Mouse (Mus musculus): ENCODE measurements around the gene Krt16. TPM values are rescaled to one million over a fixed set of nuclear protein-coding genes. Genes with fewer than 3 reads are reported as not detected.
A peak's percentile ranks its signal among the peaks of the same experiment; 100 is the strongest.

Krt16 gene
- total RNA-seq, 2 experiments from 2014 or later = not detected

GRCm38 (mm10) chr11:100277726-100278480 lies 29.2 kb upstream of the Krt16 start:
- Histone ChIP-seq H3K27ac (no peak overlapping the region), H3K4me3 (no peak overlapping the region)
- no peak for DNase-seq (ENCODE audit: extremely low spot score in 1 of 2, low spot score in 2 of 2)
- no peak for TF ChIP-seq CTCF (IDR thresholded peaks at IDR 0.05)
- intact Hi-C loops (cut with DNase I) = no loop called here

- intact Hi-C loops (cut with DNase I) = no loop called here
- no peak for TF ChIP-seq CTCF (IDR thresholded peaks at IDR 0.05)
- Histone ChIP-seq H3K27ac (no peak overlapping the region), H3K4me3 (no peak overlapping the region)
- no peak for DNase-seq (ENCODE audit: extremely low spot score in 1 of 2, low spot score in 2 of 2)
Observed at GRCm38 (mm10) chr11:100275466-100275865, 26.8 kb upstream of the Krt16 start.

GRCm38 (mm10) chr11:100274719-100275118 lies 26.0 kb upstream of the Krt16 start:
- H3K27ac ChIP-seq = no peak overlapping the region
- TF ChIP-seq CTCF (IDR thresholded peaks at IDR 0.05) = no peak
- intact Hi-C loops (cut with DNase I) = no loop called here
- no peak overlapping the region for H3K4me3 ChIP-seq
- no peak for DNase-seq (ENCODE audit: extremely low spot score in 1 of 2, low spot score in 2 of 2)

- no peak overlapping the region for H3K27ac ChIP-seq
- DNase-seq (ENCODE audit: extremely low spot score in 1 of 2, low spot score in 2 of 2) = no peak
- TF ChIP-seq CTCF (IDR thresholded peaks at IDR 0.05) = no peak
- intact Hi-C loops (cut with DNase I) = no loop called here
- H3K4me3 ChIP-seq = no peak overlapping the region
Observed at GRCm38 (mm10) chr11:100271878-100272277, 23.2 kb upstream of the Krt16 start.

- H3K4me3 ChIP-seq = no peak within 1 kb of the TSS
- intact Hi-C loops (cut with DNase I) = no loop called here
- DNase-seq (ENCODE audit: extremely low spot score in 1 of 2, low spot score in 2 of 2) = no peak
- no peak within 1 kb of the TSS for H3K27ac ChIP-seq
- TF ChIP-seq CTCF (IDR thresholded peaks at IDR 0.05) = no peak
Observed at GRCm38 (mm10) chr11:100269821-100270332, 21.2 kb upstream of the Krt16 start, which contains the start of gene Krt42. Krt42 (minus strand) TSS chr11:100269871.

DNA sequence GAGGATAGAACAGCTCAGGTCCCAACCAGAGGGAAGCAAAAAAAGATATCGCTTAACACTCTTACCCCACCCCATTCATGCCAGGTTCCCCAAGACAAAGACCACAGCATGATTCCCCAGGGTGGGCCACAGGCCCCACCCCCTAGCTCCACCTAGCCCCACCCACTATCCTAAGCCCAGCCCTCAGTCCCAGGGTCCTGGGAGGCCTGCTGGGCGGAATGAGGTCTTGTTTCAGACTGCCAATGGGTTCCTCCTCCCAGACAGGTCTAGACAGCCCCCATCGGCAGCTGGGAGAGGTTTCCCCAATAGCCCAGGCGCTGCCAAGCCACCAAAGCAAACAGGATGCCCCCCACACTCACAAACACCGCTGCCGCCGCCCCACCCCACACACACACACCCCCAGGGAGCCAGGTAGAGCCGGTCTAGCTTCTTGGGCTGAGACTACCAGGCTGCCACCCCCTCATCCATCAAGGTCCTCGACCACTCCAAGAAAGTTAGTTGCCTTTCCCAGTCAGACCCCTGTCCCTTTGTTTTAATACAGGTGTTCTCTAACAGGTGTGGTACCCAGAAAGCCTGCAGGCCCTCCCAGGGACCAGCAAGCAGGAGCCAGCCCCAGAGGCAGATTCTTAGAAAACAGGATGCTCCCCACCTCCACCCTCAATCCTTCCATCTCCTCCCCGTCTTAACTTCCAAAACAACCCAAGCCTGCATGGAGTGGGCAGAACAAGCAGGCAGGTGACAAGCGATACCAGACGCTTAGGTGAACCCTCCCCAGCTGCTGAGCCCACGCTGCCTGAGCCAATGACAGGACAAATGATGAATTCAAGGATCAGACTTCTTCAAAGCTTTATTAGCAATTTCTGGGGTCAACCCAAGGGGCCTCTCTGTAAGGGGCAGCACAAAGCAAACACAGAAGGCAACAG lies 13.6 kb upstream of the Krt16 start:
- no peak for TF ChIP-seq CTCF (IDR thresholded peaks at IDR 0.05)
- H3K4me3 ChIP-seq = no peak overlapping the region
- no peak overlapping the region for H3K27ac ChIP-seq
- intact Hi-C loops (cut with DNase I) = no loop called here
- DNase-seq (ENCODE audit: extremely low spot score in 1 of 2, low spot score in 2 of 2) = no peak

DNA sequence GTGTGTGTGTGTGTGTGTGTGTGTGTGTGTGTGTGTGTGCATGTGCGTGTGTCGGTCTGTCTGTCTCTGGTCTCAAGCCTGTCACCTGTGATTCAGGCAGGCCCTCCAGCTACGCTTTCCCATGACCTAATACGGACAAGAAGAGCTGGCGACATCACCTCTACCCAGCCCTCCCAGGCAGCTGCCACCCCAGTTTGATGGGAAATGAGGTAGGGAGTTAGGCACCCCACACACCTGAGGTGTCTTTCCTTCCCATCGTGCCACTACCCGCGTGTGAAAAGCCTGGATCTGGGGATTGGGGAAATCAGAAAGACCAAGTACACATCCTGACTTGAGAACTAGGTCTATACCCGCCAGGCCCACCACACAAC lies 12.5 kb upstream of the Krt16 start:
- H3K27ac ChIP-seq = no peak overlapping the region
- intact Hi-C loops (cut with DNase I) = no loop called here
- no peak overlapping the region for H3K4me3 ChIP-seq
- TF ChIP-seq CTCF (IDR thresholded peaks at IDR 0.05) = no peak
- no peak for DNase-seq (ENCODE audit: extremely low spot score in 1 of 2, low spot score in 2 of 2)

DNA sequence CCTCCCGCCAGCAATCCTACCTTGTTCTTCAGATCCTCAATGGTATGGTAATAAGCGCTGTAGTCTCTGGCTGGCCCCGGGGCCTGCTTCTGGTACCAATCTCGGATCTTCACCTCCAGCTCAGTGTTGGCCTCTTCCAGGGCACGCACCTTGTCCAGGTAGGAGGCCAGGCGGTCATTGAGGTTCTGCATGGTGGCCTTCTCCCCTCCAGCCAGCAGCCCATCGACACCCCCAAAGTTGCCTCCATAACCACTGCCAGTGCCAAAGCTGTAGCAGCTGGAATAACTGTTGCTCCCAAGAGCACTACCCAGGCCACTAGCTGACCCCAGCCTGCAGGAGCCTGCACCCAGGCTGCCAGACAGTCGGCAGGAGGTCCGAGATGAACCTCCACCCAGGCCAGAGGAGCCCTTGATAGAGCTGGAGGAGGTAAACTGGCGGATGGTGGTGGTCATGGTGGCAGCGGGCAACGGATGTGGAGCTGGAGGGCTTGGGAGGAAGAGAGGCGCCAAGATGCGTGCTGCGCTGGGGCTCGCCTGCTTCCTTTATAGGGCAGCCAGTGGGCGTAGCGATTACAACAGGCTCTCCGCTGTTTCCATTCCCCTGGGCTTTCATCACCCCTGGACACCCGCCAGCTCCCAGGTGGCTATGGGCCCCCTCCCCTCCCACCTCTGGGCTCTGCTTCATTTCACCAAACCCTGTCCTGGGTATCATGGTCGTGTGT lies 12.0 kb upstream of the Krt16 start, which contains the start of gene Krt17:
TSS of gene Krt17 (minus strand) at position 516 of the 721 bp plus-strand sequence.
- DNase-seq (ENCODE audit: extremely low spot score in 1 of 2, low spot score in 2 of 2) = peak in 1 of 2 experiments; percentile 4
- no peak for TF ChIP-seq CTCF (IDR thresholded peaks at IDR 0.05)
- intact Hi-C loops (cut with DNase I) = no loop called here
- Histone ChIP-seq H3K27ac (no peak within 1 kb of the TSS), H3K4me3 (no peak within 1 kb of the TSS)

GRCm38 (mm10) chr11:100259079-100259478 lies 10.4 kb upstream of the Krt16 start:
- DNase-seq (ENCODE audit: extremely low spot score in 1 of 2, low spot score in 2 of 2) = no peak
- intact Hi-C loops (cut with DNase I) = no loop called here
- no peak for TF ChIP-seq CTCF (IDR thresholded peaks at IDR 0.05)
- H3K27ac ChIP-seq = no peak overlapping the region
- H3K4me3 ChIP-seq = no peak overlapping the region

GRCm38 (mm10) chr11:100257967-100258366 lies 9.3 kb upstream of the Krt16 start:
- DNase-seq (ENCODE audit: extremely low spot score in 1 of 2, low spot score in 2 of 2) = no peak

GRCm38 (mm10) chr11:100255514-100255913 lies 6.8 kb upstream of the Krt16 start:
- Histone ChIP-seq H3K4me3 (no peak overlapping the region), H3K27ac (no peak overlapping the region)
- intact Hi-C loops (cut with DNase I) = no loop called here
- no peak for DNase-seq (ENCODE audit: extremely low spot score in 1 of 2, low spot score in 2 of 2)
- no peak for TF ChIP-seq CTCF (IDR thresholded peaks at IDR 0.05)

More at GRCm38 (mm10) chr11:100257967-100258366, 9.3 kb upstream of the Krt16 start:
- Histone ChIP-seq H3K4me3 (no peak overlapping the region), H3K27ac (no peak overlapping the region)
- intact Hi-C loops (cut with DNase I) = no loop called here
- no peak for TF ChIP-seq CTCF (IDR thresholded peaks at IDR 0.05)
